Mouse (Mus musculus): Measurements from ENCODE around the gene Pitpnc1.

DNA sequence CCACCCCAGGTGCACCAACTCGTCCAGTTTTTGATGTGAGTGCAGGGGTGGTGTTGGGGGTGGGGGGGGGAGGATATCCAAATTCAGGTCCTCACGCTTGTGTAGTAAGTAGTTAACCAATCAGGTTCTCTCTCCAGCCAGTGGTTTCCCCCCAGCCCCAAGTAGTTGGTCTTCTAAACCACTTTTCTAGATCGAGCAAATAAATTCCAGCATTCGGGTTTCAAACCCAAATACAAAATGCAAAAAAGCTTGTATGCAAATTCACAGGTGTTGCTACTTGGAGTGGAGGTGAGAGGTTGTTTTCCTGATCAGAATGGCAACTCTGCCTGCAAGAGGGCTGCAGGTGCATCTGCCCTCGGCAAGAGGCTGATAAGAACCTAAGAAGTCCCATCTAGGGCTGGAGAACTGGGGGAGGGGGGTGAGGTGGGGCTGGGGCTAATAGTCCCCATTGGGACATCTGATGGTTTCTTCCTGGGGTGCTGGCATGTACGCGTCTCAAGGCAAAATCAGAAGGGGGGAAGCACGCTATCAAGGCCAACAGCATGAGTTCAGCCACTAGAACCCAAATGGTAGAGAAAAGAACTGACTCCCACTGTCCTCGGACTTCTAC is 170.9 kb downstream of the Pitpnc1 start:
- no peak for TF ChIP-seq CTCF (conservative IDR thresholded peaks at IDR 0.05; ENCODE audit: low read length)
- no peak for TF ChIP-seq NANOG (IDR thresholded peaks at IDR 0.05; ENCODE audit: borderline replicate concordance, low read length)
- no peak for TF ChIP-seq POU5F1 (IDR thresholded peaks at IDR 0.05; ENCODE audit: borderline replicate concordance, low read length)

Data from E14TG2a.4 (cell line).